Mouse (Mus musculus): ENCODE results near the gene Vps29. TPM values are rescaled to one million over a fixed set of nuclear protein-coding genes. Genes with fewer than 3 reads are reported as not detected.

Vps29 gene
- polyA plus RNA-seq, 1 experiment from 2014 or later: 104 TPM

- 83% methylated on average over 14 of the region's 14 CpGs for WGBS (ENCODE audit: insufficient replicate concordance)
- Histone ChIP-seq H3K36me3 (replicated peaks; ENCODE audit: insufficient read depth, low read length) (peaks cover 41% of the 10 kb centered on the region), H3K4me1 (ENCODE audit: insufficient read depth) (peaks cover 13% of the 10 kb centered on the region), H3K27me3 (ENCODE audit: insufficient read depth, low read length) (no peaks in the 10 kb centered on the region), H3K9me3 (ENCODE audit: low read length) (no peaks in the 10 kb centered on the region), H3K9ac (replicated peaks) (no peak overlapping the region), H3K27ac (ENCODE audit: low read depth) (no peak overlapping the region), H3K4me2 (ENCODE audit: low read depth, low read length) (no peak overlapping the region), H3K4me3 (ENCODE audit: low read depth, low read length) (no peak overlapping the region)
- TF ChIP-seq EP300 (IDR thresholded peaks at IDR 0.05; ENCODE audit: low read depth) (no peak), CTCF (IDR thresholded peaks at IDR 0.05; ENCODE audit: low read depth) (no peak)
- ATAC-seq (no peak), DNase-seq (no peak)
Observed at GRCm38 (mm10) chr5:122319474-122320204, 34.5 kb upstream of the Vps29 start.

GRCm38 (mm10) chr5:122320205-122320781 lies 33.9 kb upstream of the Vps29 start:
- WGBS (ENCODE audit: insufficient replicate concordance): 75% methylated on average over 12 of the region's 12 CpGs
- no peak overlapping the region for H3K4me3 ChIP-seq (ENCODE audit: low read depth, low read length)
- no peak overlapping the region for H3K9ac ChIP-seq (replicated peaks)
- H3K27ac ChIP-seq (ENCODE audit: low read depth): no peak overlapping the region
- DNase-seq: no peak
- H3K9me3 ChIP-seq (ENCODE audit: low read length): no peaks in the 10 kb centered on the region
- H3K4me1 ChIP-seq (ENCODE audit: insufficient read depth): peaks cover 8% of the 10 kb centered on the region
- peaks cover 41% of the 10 kb centered on the region for H3K36me3 ChIP-seq (replicated peaks; ENCODE audit: insufficient read depth, low read length)
- no peak for TF ChIP-seq CTCF (IDR thresholded peaks at IDR 0.05; ENCODE audit: low read depth)
- no peak for TF ChIP-seq EP300 (IDR thresholded peaks at IDR 0.05; ENCODE audit: low read depth)
- H3K27me3 ChIP-seq (ENCODE audit: insufficient read depth, low read length): no peaks in the 10 kb centered on the region
- no peak overlapping the region for H3K4me2 ChIP-seq (ENCODE audit: low read depth, low read length)
- ATAC-seq: no peak

- Histone ChIP-seq H3K9ac (replicated peaks) (no peak overlapping the region), H3K9me3 (ENCODE audit: low read length) (no peaks in the 10 kb centered on the region), H3K27ac (ENCODE audit: low read depth) (no peak overlapping the region), H3K4me1 (ENCODE audit: insufficient read depth) (no peaks in the 10 kb centered on the region), H3K36me3 (replicated peaks; ENCODE audit: insufficient read depth, low read length) (peaks cover 35% of the 10 kb centered on the region), H3K4me3 (ENCODE audit: low read depth, low read length) (no peak overlapping the region), H3K4me2 (ENCODE audit: low read depth, low read length) (no peak overlapping the region), H3K27me3 (ENCODE audit: insufficient read depth, low read length) (no peaks in the 10 kb centered on the region)
- no peak for DNase-seq
- no peak for ATAC-seq
- TF ChIP-seq EP300 (IDR thresholded peaks at IDR 0.05; ENCODE audit: low read depth): no peak
- TF ChIP-seq CTCF (IDR thresholded peaks at IDR 0.05; ENCODE audit: low read depth): no peak
- whole genome bisulfite sequencing (ENCODE audit: insufficient replicate concordance): 84% methylated on average over 8 of the region's 8 CpGs
Observed at GRCm38 (mm10) chr5:122323523-122323922, 30.6 kb upstream of the Vps29 start.

GRCm38 (mm10) chr5:122324608-122325431 lies 29.3 kb upstream of the Vps29 start:
- no peak overlapping the region for H3K4me3 ChIP-seq (ENCODE audit: low read depth, low read length)
- DNase-seq (no peak), ATAC-seq (no peak)
- no peaks in the 10 kb centered on the region for H3K27me3 ChIP-seq (ENCODE audit: insufficient read depth, low read length)
- H3K4me2 ChIP-seq (ENCODE audit: low read depth, low read length): no peak overlapping the region
- TF ChIP-seq CTCF (IDR thresholded peaks at IDR 0.05; ENCODE audit: low read depth) (no peak), EP300 (IDR thresholded peaks at IDR 0.05; ENCODE audit: low read depth) (no peak)
- peaks cover 35% of the 10 kb centered on the region for H3K36me3 ChIP-seq (replicated peaks; ENCODE audit: insufficient read depth, low read length)
- WGBS (ENCODE audit: insufficient replicate concordance): 85% methylated on average over 23 of the region's 23 CpGs
- no peak overlapping the region for H3K9ac ChIP-seq (replicated peaks)
- no peaks in the 10 kb centered on the region for H3K9me3 ChIP-seq (ENCODE audit: low read length)
- no peak overlapping the region for H3K27ac ChIP-seq (ENCODE audit: low read depth)
- 0 out of 2 replicates have a peak, but pooled peaks cover 1% of the 10 kb centered on the region for H3K4me1 ChIP-seq (ENCODE audit: insufficient read depth)

GRCm38 (mm10) chr5:122325477-122325876 lies 28.7 kb upstream of the Vps29 start:
- Histone ChIP-seq H3K4me2 (ENCODE audit: low read depth, low read length) (no peak overlapping the region), H3K9me3 (ENCODE audit: low read length) (no peaks in the 10 kb centered on the region), H3K4me3 (ENCODE audit: low read depth, low read length) (no peak overlapping the region), H3K9ac (replicated peaks) (no peak overlapping the region), H3K27ac (ENCODE audit: low read depth) (no peak overlapping the region), H3K27me3 (ENCODE audit: insufficient read depth, low read length) (no peaks in the 10 kb centered on the region), H3K36me3 (replicated peaks; ENCODE audit: insufficient read depth, low read length) (peaks cover 30% of the 10 kb centered on the region), H3K4me1 (ENCODE audit: insufficient read depth) (0 out of 2 replicates have a peak, but pooled peaks cover 2% of the 10 kb centered on the region)
- 86% methylated on average over 8 of the region's 8 CpGs for WGBS (ENCODE audit: insufficient replicate concordance)
- ATAC-seq (no peak), DNase-seq (no peak)
- TF ChIP-seq EP300 (IDR thresholded peaks at IDR 0.05; ENCODE audit: low read depth): no peak
- TF ChIP-seq CTCF (IDR thresholded peaks at IDR 0.05; ENCODE audit: low read depth): no peak

- 0 out of 2 replicates have a peak, but pooled peaks cover 2% of the 10 kb centered on the region for H3K4me1 ChIP-seq (ENCODE audit: insufficient read depth)
- TF ChIP-seq CTCF (IDR thresholded peaks at IDR 0.05; ENCODE audit: low read depth) (no peak), EP300 (IDR thresholded peaks at IDR 0.05; ENCODE audit: low read depth) (no peak)
- H3K9me3 ChIP-seq (ENCODE audit: low read length): no peaks in the 10 kb centered on the region
- H3K4me2 ChIP-seq (ENCODE audit: low read depth, low read length): no peak overlapping the region
- no peak overlapping the region for H3K27ac ChIP-seq (ENCODE audit: low read depth)
- H3K9ac ChIP-seq (replicated peaks): no peak overlapping the region
- DNase-seq (no peak), ATAC-seq (no peak)
- WGBS (ENCODE audit: insufficient replicate concordance): 83% methylated on average over 3 of the region's 3 CpGs
- peaks cover 12% of the 10 kb centered on the region for H3K36me3 ChIP-seq (replicated peaks; ENCODE audit: insufficient read depth, low read length)
- no peaks in the 10 kb centered on the region for H3K27me3 ChIP-seq (ENCODE audit: insufficient read depth, low read length)
- H3K4me3 ChIP-seq (ENCODE audit: low read depth, low read length): no peak overlapping the region
Observed at GRCm38 (mm10) chr5:122327283-122327682, 26.9 kb upstream of the Vps29 start.
